Mouse (Mus musculus) intestine, postnatal 0 days (tissue): Measurements from ENCODE around the gene Hoxc6. TPM values are rescaled to one million over a fixed set of nuclear protein-coding genes. Genes with fewer than 3 reads are reported as not detected.
A peak's percentile ranks its signal among the peaks of the same experiment; 100 is the strongest.

Experiments
- ATAC-seq: fragments of 200-750 bp; cut with Nextera tagmentation; 2 replicates; pipeline ENCODE4 v1.8.0; 2017; ENCODE audit warnings: mild to moderate bottlenecking, moderate TSS enrichment, moderate library complexity
- H3K27ac ChIP-seq: fragments of 300-500 bp; sonication (generic); 2 replicates; pipeline ENCODE4 v1.5.1; 2014; ENCODE audit warnings: mild to moderate bottlenecking, low read depth, low read length, moderate library complexity
- H3K27me3 ChIP-seq: fragments of 300-500 bp; sonication (generic); replicated peaks from 2 replicates; pipeline ENCODE4 v1.6.1; 2014; ENCODE audit warnings: low read length, mixed read lengths; ENCODE audit not compliant: control insufficient read depth, insufficient read depth
- H3K36me3 ChIP-seq: fragments of 300-500 bp; sonication (generic); 2 replicates; pipeline ENCODE4 v1.6.1; 2014; ENCODE audit warnings: mild to moderate bottlenecking, moderate library complexity; ENCODE audit not compliant: control insufficient read depth, insufficient read depth
- H3K4me1 ChIP-seq: fragments of 300-500 bp; sonication (generic); replicated peaks from 2 replicates; pipeline ENCODE4 v1.6.1; 2014; ENCODE audit warnings: antibody characterized with exemption, low read length, mixed read lengths; ENCODE audit not compliant: control insufficient read depth, insufficient read depth
- H3K4me2 ChIP-seq: fragments of 300-500 bp; sonication (generic); replicated peaks from 2 replicates; pipeline ENCODE4 v1.6.1; 2014; ENCODE audit warnings: low read depth, mild to moderate bottlenecking, moderate library complexity
- H3K4me3 ChIP-seq: fragments of 300-500 bp; sonication (generic); 2 replicates; pipeline ENCODE4 v1.5.1; 2014; ENCODE audit warnings: low read depth, low read length
- H3K9ac ChIP-seq: fragments of 300-500 bp; sonication (generic); 2 replicates; pipeline ENCODE4 v1.6.1; 2014; ENCODE audit warnings: mild to moderate bottlenecking, low read depth, low read length
- H3K9me3 ChIP-seq: fragments of 300-500 bp; sonication (generic); 2 replicates; pipeline ENCODE4 v1.6.1; 2016; ENCODE audit warnings: mixed run types; ENCODE audit not compliant: control insufficient read depth
- CTCF ChIP-seq: sonication (generic); IDR thresholded peaks from 2 replicates; pipeline ENCODE4 v1.5.1; 2016; ENCODE audit warnings: low read depth, mild to moderate bottlenecking, control low read depth, antibody characterized with exemption, moderate library complexity
- WGBS: fragments of 180-500 bp; shearing (Covaris S2); extraction: QIAGEN DNeasy Blood & Tissue Kit; methylation state at CpG from one replicate; pipeline ENCODE4 v1.1.7; 2014; 5-methylcytosine and 5-hydroxymethylcytosine counted together
- polyA plus RNA-seq: library from polyadenylated mRNA; unstranded; fragments of >200 nt; fragmentation: Nextera tagmentation; extraction: Ambion mirVana; gene quantifications from 2 replicates; pipeline ENCODE4 v1.2.1, GENCODE M21; 2015

Hoxc6 gene
- polyA plus RNA-seq, 1 experiment from 2014 or later, result 3.5 TPM

DNA sequence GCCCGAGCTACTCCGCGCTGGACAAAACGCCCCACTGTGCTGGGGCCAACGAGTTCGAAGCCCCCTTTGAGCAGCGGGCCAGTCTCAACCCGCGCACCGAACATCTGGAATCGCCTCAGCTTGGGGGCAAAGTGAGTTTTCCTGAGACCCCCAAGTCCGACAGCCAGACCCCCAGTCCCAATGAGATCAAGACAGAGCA lies 30.8 kb upstream of the Hoxc6 start, which contains the start of gene Hoxc5:
Gene Hoxc5, plus strand, starts transcription at position 132 of the 199 bp plus-strand sequence.
- Histone ChIP-seq H3K9ac (no peak within 1 kb of the TSS), H3K4me3 (peak within 1 kb of the TSS; percentile 0; the same call in 1 of the 2 replicates), H3K9me3 (no peaks in the 10 kb centered on the region), H3K4me1 (no peaks in the 10 kb centered on the region), H3K4me2 (peak within 1 kb of the TSS; percentile 25; the same call in 1 of the 2 replicates), H3K27me3 (peaks cover 98% of the 10 kb centered on the region), H3K36me3 (no peaks in the 10 kb centered on the region), H3K27ac (no peak within 1 kb of the TSS)
- no peak; the same call in 1 of the 2 replicates for ATAC-seq
- 6% methylated on average over 12 of the region's 12 CpGs for WGBS
- no peak for TF ChIP-seq CTCF

DNA sequence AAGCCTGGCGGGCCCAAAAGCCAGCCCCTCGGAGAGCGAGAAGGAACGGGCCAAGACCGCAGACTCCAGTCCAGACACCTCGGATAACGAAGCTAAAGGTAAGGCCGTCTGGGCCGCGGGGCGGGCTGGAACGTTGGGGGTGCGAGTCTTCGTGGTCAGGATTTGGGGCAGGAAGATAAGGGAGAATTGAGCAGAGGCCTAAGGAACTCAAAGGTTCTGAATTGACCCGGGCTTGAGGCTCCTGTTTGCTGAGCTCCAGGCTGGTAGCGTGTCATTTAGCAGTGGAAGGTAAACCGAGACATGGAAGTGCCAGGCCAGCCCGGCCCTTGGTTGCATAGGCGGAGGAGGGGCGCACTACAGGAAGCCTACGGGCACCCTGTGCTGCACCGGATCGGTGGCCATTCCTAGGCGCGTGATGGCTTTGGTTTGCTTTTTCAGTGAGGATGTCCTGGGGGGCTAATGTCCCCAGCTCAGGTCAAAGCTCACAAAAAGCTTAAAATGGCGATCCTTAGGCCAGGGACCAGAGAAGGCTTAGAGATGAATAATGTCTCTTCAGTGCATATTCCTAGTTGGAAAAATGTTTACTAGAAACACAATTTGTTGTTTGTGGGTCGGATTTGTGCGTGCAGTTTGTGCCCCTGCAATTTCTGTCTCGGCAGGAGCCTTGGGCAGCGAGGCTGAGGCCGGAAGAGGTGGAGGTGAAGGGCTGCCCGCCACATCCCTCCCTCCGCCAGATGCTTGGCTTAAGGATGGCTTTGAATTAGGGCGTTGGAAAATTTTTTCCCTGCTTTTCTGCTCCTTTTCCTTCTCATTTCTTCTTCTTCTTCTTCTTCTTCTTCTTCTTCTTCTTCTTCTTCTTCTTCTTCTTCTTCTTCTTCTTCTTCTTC lies 30.3 kb upstream of the Hoxc6 start:
- Histone ChIP-seq H3K36me3 (no peaks in the 10 kb centered on the region), H3K9me3 (no peaks in the 10 kb centered on the region), H3K9ac (no peak overlapping the region), H3K4me1 (no peaks in the 10 kb centered on the region), H3K27ac (no peak overlapping the region), H3K4me3 (no peak overlapping the region), H3K27me3 (peaks cover 98% of the 10 kb centered on the region), H3K4me2 (0 out of 2 replicates have a peak overlapping the region, but pooled peaks have one; percentile 3)
- TF ChIP-seq CTCF, result no peak
- no peak for ATAC-seq
- WGBS, result 5% methylated on average over 34 of the region's 34 CpGs

GRCm38 (mm10) chr15:102969296-102969695 lies 28.8 kb upstream of the Hoxc6 start:
- Histone ChIP-seq H3K9ac (no peak overlapping the region), H3K27ac (no peak overlapping the region), H3K4me1 (no peaks in the 10 kb centered on the region), H3K4me3 (no peak overlapping the region), H3K36me3 (no peaks in the 10 kb centered on the region), H3K9me3 (no peaks in the 10 kb centered on the region), H3K27me3 (peaks cover 98% of the 10 kb centered on the region), H3K4me2 (no peak overlapping the region)
- ATAC-seq, result no peak
- WGBS, result 32% methylated on average over 1 of the region's 1 CpGs
- TF ChIP-seq CTCF, result no peak

- no peak overlapping the region for H3K4me3 ChIP-seq
- no peak overlapping the region for H3K9ac ChIP-seq
- H3K4me2 ChIP-seq, result no peak overlapping the region
- H3K36me3 ChIP-seq, result no peaks in the 10 kb centered on the region
- H3K27ac ChIP-seq, result no peak overlapping the region
- 2% methylated on average over 12 of the region's 12 CpGs for WGBS
- ATAC-seq, result no peak
- H3K4me1 ChIP-seq, result no peaks in the 10 kb centered on the region
- no peaks in the 10 kb centered on the region for H3K9me3 ChIP-seq
- peak; percentile 56 for TF ChIP-seq CTCF
- peaks cover 97% of the 10 kb centered on the region for H3K27me3 ChIP-seq
Measured at GRCm38 (mm10) chr15:102970740-102971139, 27.3 kb upstream of the Hoxc6 start.

GRCm38 (mm10) chr15:102972254-102972653 lies 25.8 kb upstream of the Hoxc6 start:
- WGBS, result 3% methylated on average over 21 of the region's 21 CpGs
- no peak overlapping the region for H3K27ac ChIP-seq
- no peak overlapping the region for H3K9ac ChIP-seq
- no peaks in the 10 kb centered on the region for H3K9me3 ChIP-seq
- H3K36me3 ChIP-seq, result no peaks in the 10 kb centered on the region
- no peak overlapping the region for H3K4me2 ChIP-seq
- H3K27me3 ChIP-seq, result peaks cover 97% of the 10 kb centered on the region
- H3K4me3 ChIP-seq, result no peak overlapping the region
- TF ChIP-seq CTCF, result no peak
- no peak for ATAC-seq
- no peaks in the 10 kb centered on the region for H3K4me1 ChIP-seq

GRCm38 (mm10) chr15:102972753-102973152 lies 25.3 kb upstream of the Hoxc6 start:
- Histone ChIP-seq H3K4me2 (no peak overlapping the region), H3K4me3 (no peak overlapping the region), H3K4me1 (no peaks in the 10 kb centered on the region), H3K9me3 (no peaks in the 10 kb centered on the region), H3K27ac (no peak overlapping the region), H3K27me3 (peaks cover 97% of the 10 kb centered on the region), H3K9ac (no peak overlapping the region), H3K36me3 (no peaks in the 10 kb centered on the region)
- no peak for TF ChIP-seq CTCF
- WGBS, result 2% methylated on average over 6 of the region's 6 CpGs
- ATAC-seq, result no peak

GRCm38 (mm10) chr15:102975034-102975433 lies 23.0 kb upstream of the Hoxc6 start:
- Histone ChIP-seq H3K9ac (no peak overlapping the region), H3K4me3 (no peak overlapping the region), H3K4me2 (no peak overlapping the region), H3K9me3 (no peaks in the 10 kb centered on the region), H3K27ac (no peak overlapping the region), H3K4me1 (no peaks in the 10 kb centered on the region), H3K27me3 (peaks cover 99% of the 10 kb centered on the region), H3K36me3 (no peaks in the 10 kb centered on the region)
- ATAC-seq, result no peak
- no peak for TF ChIP-seq CTCF
- WGBS, result 6% methylated on average over 7 of the region's 7 CpGs
